Mouse (Mus musculus): Measurements from ENCODE around the gene Ttll5. TPM values are rescaled to one million over a fixed set of nuclear protein-coding genes. Genes with fewer than 3 reads are reported as not detected.

Ttll5 gene
- total RNA-seq, 2 experiments from 2014 or later: 42.3 to 47.3 TPM

DNA sequence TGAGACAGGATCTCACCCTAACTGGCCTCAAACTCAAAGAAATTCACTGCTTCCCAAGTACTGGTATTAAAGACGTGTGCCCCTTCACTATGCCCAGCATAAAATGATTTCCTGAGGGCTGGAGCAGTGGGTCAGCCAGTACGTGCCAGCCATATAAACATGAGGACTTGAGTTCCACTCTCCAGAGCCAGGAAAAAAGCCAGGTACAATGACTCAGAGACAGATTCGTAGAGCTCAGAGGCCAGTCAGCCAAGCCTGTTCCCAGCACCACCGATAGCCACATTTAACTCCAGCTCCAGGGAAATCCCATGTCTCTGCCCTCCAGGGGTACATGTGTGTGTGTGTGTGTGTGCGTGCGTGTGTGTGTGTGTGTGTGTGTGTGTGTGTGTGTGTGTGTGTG, 215.3 kb downstream of the Ttll5 start:
- no peak for DNase-seq (ENCODE audit: low spot score in 2 of 2)

DNA sequence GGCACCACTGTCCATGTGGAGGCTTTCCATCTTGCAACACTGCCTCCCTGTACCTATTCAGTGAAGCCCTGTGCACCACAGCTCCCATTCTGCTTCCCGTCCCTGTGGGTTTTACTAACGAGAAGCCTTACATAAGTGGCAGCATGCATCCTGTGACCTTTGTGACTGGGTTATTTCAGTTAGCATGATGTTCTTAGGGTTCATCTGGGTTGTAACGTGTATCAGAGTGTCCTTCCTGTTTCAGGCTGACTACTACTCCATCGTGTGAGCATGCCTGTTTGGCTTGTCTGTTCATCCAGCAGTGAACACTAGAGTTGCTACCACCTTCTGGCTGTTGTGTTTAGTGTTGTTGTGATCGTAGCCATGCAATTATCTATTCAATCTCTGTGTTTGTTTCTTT, 221.7 kb downstream of the Ttll5 start:
- no peak for DNase-seq (ENCODE audit: low spot score in 2 of 2)

DNA sequence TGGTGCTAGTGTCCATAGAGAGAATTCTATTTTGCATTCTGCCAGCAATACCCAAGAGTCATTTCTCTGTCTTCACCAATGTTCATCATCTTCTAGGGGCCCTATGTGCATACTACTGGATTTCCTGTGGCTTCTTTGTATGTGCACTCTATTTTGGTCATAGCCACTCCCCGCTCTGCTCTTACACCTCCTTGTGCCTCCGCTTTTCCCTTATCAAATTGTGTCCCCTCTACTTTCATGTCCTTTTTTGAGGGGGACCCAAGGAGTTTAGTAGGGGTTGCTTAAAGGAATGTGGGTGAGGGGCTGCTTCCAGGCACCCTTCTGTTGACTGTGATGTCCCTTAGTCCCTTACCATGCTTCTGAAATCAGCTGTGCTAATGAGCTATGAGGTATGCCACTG, 222.3 kb downstream of the Ttll5 start:
- DNase-seq (ENCODE audit: low spot score in 2 of 2): no peak

- no peak for DNase-seq (ENCODE audit: low spot score in 2 of 2)
These were observed 222.9 kb downstream of the Ttll5 start for GRCm38 (mm10) chr12:86047376-86047775.

DNA sequence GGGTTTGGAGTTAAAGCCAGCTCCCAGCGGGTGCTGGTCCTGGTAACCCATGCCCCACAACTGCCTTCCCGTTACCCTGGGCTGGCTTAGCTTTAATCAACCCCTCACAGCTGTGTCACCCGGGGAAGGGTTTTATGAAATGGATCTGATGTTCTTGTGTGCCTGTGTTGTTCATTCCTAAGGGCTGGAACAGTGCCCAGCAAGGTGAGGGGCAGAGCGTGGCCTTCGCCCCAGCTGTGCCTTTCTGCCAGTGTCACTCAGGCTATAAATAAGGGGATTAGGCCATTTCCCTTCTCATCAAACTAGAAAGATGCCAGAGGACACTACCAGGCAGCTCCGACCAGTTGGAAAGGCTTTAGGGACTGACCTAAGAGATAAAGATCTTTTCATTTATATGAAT, 225.4 kb downstream of the Ttll5 start:
- no peak for DNase-seq (ENCODE audit: low spot score in 2 of 2)

DNA sequence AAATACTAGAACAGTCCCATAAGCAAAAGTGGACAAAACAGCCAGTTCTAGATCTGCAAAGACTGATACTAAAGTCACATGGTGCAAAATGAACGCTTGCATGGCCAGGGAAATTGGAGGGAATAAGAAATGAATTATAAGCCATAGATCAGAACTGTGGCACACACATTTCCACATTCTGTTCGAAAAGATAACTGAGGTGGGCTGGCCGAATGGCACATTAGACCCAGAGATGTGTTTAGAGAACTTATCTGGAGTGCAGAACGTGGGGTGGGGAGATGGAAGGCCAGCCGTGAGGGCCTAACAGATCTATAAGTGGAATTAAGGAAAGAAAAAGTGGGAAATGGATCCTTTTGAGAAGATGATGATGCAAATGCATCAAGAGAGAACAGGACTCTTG, 227.0 kb downstream of the Ttll5 start:
- DNase-seq (ENCODE audit: low spot score in 2 of 2): no peak

- DNase-seq (ENCODE audit: low spot score in 2 of 2): no peak
These were observed 230.8 kb downstream of the Ttll5 start for GRCm38 (mm10) chr12:86055306-86055705.

GRCm38 (mm10) chr12:86056976-86057375, 232.5 kb downstream of the Ttll5 start:
- no peak for DNase-seq (ENCODE audit: low spot score in 2 of 2)

DNA sequence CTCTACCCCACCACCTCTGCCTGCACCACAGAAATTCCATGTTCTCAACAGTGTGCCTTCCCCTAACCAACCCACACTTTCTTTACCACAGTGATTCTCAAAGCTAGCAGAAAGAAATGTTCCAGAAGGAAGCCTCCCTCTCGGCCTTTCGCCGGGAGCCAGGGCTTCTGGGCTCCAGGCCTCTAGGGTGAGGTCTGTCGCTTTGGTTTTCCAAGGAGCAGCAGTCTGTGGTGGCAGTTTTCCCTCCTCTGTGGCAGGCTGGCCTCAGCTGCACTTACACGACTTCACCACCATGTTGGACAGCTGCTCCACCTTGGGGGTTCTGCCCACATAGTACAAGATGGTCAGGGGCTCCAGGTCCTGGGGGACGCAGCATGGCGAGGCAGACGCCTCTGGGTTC, 233.1 kb downstream of the Ttll5 start:
- no peak for DNase-seq (ENCODE audit: low spot score in 2 of 2)

DNA sequence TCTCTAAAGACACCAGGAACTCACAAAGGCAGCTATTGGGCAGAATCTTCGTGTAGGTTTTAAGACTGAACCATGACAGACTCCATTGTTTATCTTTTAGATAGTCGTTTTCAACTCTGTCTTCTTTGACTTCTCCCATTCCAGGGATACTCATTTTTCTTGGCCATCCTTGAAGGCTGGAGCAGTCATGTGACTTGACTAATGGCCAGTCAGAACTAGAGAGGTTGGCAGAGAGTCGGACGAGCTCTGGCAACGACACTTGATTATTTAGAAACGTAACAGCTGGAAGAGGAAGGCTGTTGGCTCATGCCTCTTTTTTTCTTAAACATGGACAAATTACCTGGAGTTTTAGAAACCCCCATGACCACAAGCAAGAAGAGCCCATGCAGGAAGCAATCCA, 234.9 kb downstream of the Ttll5 start:
- no peak for DNase-seq (ENCODE audit: low spot score in 2 of 2)

GRCm38 (mm10) chr12:86064796-86065195, 240.3 kb downstream of the Ttll5 start:
- no peak for DNase-seq (ENCODE audit: low spot score in 2 of 2)

DNA sequence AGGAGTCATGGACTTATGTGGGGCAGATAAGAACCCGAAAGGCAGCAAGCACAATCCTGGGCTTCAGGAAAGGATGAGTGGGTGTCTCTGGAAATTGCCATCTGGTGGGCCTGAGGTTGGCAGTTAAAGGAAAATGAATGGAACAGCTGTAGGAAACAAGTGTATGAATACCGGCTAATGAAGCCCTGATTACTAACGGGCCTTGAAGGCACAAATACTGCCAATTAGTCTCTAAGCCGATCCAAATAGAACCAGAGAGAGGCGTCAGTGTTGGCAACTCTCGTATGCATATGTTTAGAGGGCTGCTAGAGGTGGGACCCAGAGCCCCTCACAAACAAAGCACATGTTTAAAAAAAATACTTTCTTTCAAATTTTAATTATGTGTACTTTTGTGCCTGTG, 247.0 kb downstream of the Ttll5 start:
- DNase-seq (ENCODE audit: low spot score in 2 of 2): peak; percentile 34 to 66

DNA sequence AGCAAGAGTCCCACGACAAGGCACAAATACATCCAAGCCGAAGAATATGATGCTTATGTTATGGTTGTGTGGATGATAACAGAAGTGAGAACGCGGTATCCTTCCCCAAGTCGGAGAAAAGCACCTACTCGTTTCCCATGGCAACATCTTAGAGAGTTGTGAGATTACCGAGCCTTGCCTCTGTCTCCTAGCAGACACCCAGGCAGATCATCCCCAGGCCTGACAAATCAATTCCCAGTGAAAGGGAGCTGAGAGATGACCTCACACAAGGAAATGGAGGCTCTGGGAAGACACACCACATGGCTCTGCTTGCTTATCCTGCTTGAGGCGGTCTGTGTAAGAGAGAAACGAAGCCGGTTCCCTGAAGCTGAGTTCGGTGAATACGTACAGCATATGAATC, 250.2 kb downstream of the Ttll5 start:
- DNase-seq (ENCODE audit: low spot score in 2 of 2): no peak

DNA sequence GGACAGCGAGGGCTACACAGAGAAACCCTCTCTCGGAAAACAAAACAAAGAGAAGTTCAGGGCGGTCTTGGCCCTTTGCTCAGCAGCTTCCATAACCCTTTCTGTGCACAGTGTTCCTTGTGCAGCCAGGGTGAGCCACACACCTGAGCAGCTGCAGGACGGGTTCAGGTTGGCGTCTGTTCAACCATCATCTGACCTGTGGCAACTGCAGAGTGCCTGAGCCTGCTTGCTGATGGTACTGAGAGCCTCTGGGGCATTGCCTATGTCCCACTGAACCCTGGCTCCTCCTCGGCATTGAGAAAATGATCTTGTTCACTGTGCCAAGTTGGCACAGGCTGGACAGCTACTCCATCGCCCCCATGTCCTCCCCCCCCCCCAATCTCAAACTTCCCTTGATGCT, 250.9 kb downstream of the Ttll5 start:
- no peak for DNase-seq (ENCODE audit: low spot score in 2 of 2)

DNA sequence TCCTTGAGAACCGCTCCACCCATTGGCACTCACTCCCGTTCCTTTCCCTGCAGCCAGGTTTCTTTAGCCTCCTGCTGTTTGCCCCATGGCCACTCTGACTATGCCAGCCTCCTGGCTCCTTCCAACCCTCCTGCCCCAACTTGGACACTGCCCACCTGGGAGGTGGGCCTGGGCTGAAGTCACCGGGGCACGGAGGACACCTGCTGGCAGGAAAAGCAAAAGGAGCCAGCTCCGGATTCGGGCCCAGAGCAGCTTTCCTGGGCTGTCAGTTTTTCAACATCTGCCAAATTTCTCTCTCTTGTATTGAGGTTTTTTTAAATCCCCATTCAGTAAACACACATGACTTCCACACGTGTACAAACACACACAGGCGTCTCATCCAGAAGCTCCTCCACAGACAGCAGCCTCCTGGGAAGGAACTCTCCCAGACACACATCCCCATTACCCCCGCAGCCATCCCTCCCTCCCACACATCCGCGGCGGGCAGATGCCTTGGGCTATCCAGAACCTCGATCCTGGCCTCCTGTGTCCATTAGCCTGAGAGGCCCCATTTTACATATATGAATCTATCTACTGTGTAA, 252.0 kb downstream of the Ttll5 start:
- DNase-seq (ENCODE audit: low spot score in 2 of 2): peak in 1 of 2 experiments; percentile 46

GRCm38 (mm10) chr12:86077322-86077721, 252.9 kb downstream of the Ttll5 start:
- peak in 1 of 2 experiments; percentile 30 for DNase-seq (ENCODE audit: low spot score in 2 of 2)

DNA sequence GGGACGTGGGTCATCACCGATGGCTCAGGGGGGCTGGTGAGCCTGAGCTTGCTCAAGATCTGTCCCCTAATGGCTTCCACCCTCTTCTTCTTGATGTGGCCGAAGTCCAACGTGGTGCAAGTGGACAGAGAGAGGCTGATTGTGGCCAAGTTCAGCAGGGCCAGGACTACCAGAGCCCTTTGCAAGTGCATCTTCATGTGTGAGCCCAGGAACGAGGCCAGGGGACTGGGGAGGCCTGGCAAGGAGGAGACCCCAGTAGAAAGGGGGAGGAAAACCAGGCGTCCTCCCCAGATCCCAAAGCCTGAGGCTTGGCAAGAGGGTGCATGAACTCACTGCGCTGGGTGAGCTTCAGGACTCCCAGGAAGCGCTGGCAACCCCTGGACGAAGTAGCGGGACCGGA, 253.3 kb downstream of the Ttll5 start:
- no peak for DNase-seq (ENCODE audit: low spot score in 2 of 2)

DNA sequence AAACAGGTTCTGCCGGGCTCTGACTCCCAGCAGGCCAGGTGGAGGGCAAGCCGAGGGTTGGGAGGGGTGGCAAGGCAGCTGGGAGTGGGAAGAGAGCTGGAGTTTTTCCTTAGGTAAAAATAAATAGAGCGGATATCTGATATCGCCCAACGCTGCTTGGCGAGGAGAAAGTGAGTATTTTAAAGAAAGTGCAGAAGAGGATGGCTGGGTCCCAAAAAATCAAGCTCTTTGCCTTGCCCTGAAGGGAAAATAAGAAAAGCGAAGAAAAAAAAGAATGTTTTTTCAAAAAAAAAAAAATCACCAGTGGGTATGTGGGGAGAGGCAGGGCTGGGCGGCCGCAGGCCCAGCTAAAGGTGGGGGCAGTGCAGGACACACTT, 253.7 kb downstream of the Ttll5 start:
- no peak for DNase-seq (ENCODE audit: low spot score in 2 of 2)

DNA sequence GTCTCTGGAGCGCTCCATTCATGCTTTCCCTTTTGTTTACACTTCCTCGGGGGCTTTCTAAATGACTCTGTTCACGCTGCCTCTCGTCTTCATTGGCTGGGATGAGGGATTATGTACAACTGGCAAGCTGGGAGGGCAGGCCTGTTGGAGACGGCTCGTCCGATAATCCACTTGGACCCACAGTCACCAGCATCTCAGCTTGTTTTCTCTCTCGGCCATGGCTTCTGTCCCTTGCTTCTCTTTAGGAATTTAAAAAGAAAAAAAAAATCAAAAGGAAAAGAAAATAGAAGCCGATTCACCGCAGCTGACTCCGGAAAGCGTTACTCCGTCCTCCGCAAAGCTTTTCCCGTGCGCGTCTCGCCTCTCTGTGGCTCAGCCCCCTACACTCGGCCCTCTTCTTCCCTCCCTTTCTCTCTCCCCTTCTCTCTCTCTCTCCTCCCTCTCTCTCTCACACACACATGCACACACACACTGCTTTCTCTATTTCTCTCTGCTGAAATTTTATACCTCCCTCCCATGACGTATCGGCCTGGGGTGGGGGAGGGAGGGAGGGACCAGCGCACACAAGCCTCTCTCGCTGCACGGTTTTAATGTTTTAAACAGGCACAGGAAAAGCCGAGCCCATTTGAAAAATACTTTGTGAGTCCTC, 254.2 kb downstream of the Ttll5 start, which contains the start of gene Tgfb3:
TSS of gene Tgfb3 (minus strand) at position 489 of the 649 bp plus-strand sequence.
- peak in 1 of 2 experiments; percentile 40 for DNase-seq (ENCODE audit: low spot score in 2 of 2)

- peak; percentile 92 to 93 for DNase-seq (ENCODE audit: low spot score in 2 of 2)
These were observed 254.8 kb downstream of the Ttll5 start for GRCm38 (mm10) chr12:86079202-86079667.

- DNase-seq (ENCODE audit: low spot score in 2 of 2): peak; percentile 74 to 78
These were observed 258.1 kb downstream of the Ttll5 start, which contains the start of gene Ift43 for GRCm38 (mm10) chr12:86082481-86083012. Gene Ift43, plus strand, starts transcription at chr12:86082541.

- no peak for DNase-seq (ENCODE audit: low spot score in 2 of 2)
These were observed 261.4 kb downstream of the Ttll5 start for GRCm38 (mm10) chr12:86085873-86086272.

- DNase-seq (ENCODE audit: low spot score in 2 of 2): no peak
These were observed 262.1 kb downstream of the Ttll5 start for GRCm38 (mm10) chr12:86086550-86086949.
